Mouse (Mus musculus): ENCODE measurements around the gene Gata2.

DNA sequence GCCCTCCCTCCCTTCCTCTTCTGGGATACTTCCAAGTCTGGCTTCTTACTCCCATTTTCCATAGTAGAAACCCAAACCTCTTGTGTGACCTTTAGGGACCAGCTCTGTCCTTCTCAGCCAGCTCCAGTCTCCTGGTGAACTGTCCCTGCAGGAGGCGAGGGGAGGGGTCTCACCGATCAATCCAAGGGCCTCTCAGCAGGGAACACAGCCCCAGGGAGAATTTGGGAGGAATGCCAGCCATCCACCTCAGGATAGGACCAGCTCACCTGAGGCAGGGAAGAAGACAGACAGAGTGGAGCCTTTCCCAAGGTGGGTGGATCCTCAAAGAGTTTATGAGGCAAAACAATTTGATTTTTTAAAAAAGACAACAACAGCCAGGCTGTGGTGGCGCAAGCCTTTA, 16.5 kb downstream of the Gata2 start:
- no peak for TF ChIP-seq CTCF (IDR thresholded peaks at IDR 0.05; ENCODE audit: low read depth, low read length)
- TF ChIP-seq GATA1 (IDR thresholded peaks at IDR 0.05; ENCODE audit: borderline replicate concordance, low read length) = no peak
- TF ChIP-seq GATA2 (IDR thresholded peaks at IDR 0.05; ENCODE audit: borderline replicate concordance, low read depth, low read length) = no peak

Data from G1E (cell line).